In the genomic region with DNA sequence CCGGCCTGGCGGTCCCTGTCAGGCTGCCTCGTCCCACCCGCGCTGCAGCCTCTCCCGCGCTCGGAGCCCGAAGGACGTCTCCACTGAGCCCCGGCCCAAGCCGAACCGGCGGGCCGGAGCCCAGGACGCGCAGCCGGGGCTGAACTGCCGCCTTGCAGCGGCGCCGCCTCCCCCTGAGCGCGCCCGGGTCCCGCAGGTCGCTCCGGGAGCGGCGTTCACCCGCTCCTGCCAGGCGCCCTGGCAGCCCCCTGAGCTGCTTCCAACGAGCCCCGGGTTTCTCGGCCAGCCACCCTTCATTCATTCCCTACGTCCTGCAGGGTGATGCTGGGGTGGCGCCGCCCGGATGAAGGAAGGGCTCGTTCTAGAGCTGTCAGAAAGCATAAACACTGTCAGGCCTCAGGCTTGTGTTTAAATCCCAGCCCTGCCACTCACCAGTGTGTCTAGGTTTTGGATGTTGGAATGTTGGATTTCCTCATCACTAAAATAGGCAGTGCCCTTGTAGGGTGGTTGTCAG, we compare ENCODE assay signal across 8 mouse cellular contexts. TPM values are rescaled to one million over a fixed set of nuclear protein-coding genes. Genes with fewer than 3 reads are reported as not detected.
A peak's percentile ranks its signal among the peaks of the same experiment; 100 is the strongest.
DNase-seq lines count a peak whose midpoint lies in the region; ATAC-seq and TF ChIP-seq lines count a peak whose summit lies in the region.

No protein-coding gene starts in this region.

- no peak for TF ChIP-seq CTCF in Patski (IDR thresholded peaks at IDR 0.05)

- H3K9ac ChIP-seq in kidney, embryonic 16.5 days (replicated peaks; ENCODE audit: low read length), result peak overlapping the region; percentile 94
- peak overlapping the region; percentile 97 for H3K9ac ChIP-seq in forebrain, embryonic 13.5 days
- H3K9ac ChIP-seq in liver, embryonic 15.5 days, result peak overlapping the region; percentile 97
- H3K9ac ChIP-seq in stomach, embryonic 15.5 days, result peak overlapping the region; percentile 94

- in situ Hi-C loops in Patski (cut with MboI; ENCODE audit: low pct_unique_long_range_greater_than_20kb), result no loop called here

- H3K36me3 ChIP-seq in kidney, embryonic 16.5 days (ENCODE audit: insufficient read depth, low read length), result peaks cover 2% of the 10 kb centered on the region; the same call in 1 of the 2 replicates
- H3K36me3 ChIP-seq in forebrain, embryonic 13.5 days (ENCODE audit: poor library complexity, severe bottlenecking), result peaks cover 5% of the 10 kb centered on the region; the same call in 1 of the 2 replicates
- H3K36me3 ChIP-seq in liver, embryonic 15.5 days (replicated peaks), result no peaks in the 10 kb centered on the region; the same call in 1 of the 2 replicates
- no peaks in the 10 kb centered on the region for H3K36me3 ChIP-seq in stomach, embryonic 15.5 days

- CTCF ChIA-PET in Patski (lab: Charles Lee), result interaction anchor here (1.1 kb wide), 1 partner anchor 314 kb away, joined by 4 read pairs; no protein-coding TSS in a partner anchor

- DNase-seq in kidney, adult 11 months, result no peak
- DNase-seq in Patski (ENCODE audit: low read depth, low spot score), result no peak
- DNase-seq in cerebellum, adult 18-20 months, result no peak
- DNase-seq in cerebellum, adult 9-11 months, result no peak

- no peaks in the 10 kb centered on the region for H3K27me3 ChIP-seq in kidney, embryonic 16.5 days (ENCODE audit: insufficient read depth, low read length)
- H3K27me3 ChIP-seq in Patski, result no peaks in the 10 kb centered on the region
- no peaks in the 10 kb centered on the region for H3K27me3 ChIP-seq in forebrain, embryonic 13.5 days
- H3K27me3 ChIP-seq in liver, embryonic 15.5 days, result no peaks in the 10 kb centered on the region
- H3K27me3 ChIP-seq in stomach, embryonic 15.5 days (replicated peaks), result no peaks in the 10 kb centered on the region

- H3K4me1 ChIP-seq in kidney, embryonic 16.5 days (ENCODE audit: insufficient read depth, low read length), result peaks cover 12% of the 10 kb centered on the region
- H3K4me1 ChIP-seq in forebrain, embryonic 13.5 days, result peaks cover 15% of the 10 kb centered on the region
- H3K4me1 ChIP-seq in liver, embryonic 15.5 days (replicated peaks), result peaks cover 36% of the 10 kb centered on the region
- H3K4me1 ChIP-seq in stomach, embryonic 15.5 days, result peaks cover 7% of the 10 kb centered on the region

- peak; percentile 56 for ATAC-seq in kidney, embryonic 16.5 days (ENCODE audit: low FRiP score, low TSS enrichment)
- ATAC-seq in Patski, result peak; percentile 44
- ATAC-seq in forebrain, embryonic 13.5 days, result no peak
- no peak; the same call in 1 of the 2 replicates for ATAC-seq in liver, embryonic 15.5 days (ENCODE audit: insufficient read depth)
- peak; percentile 20; the same call in 1 of the 2 replicates for ATAC-seq in stomach, embryonic 15.5 days (ENCODE audit: insufficient read depth, low FRiP score, low read depth)

- peak overlapping the region; percentile 92 for H3K4me3 ChIP-seq in kidney, embryonic 16.5 days (ENCODE audit: low read length)
- peak overlapping the region; percentile 99 for H3K4me3 ChIP-seq in forebrain, embryonic 13.5 days
- H3K4me3 ChIP-seq in liver, embryonic 15.5 days (replicated peaks), result peak overlapping the region; percentile 90
- H3K4me3 ChIP-seq in stomach, embryonic 15.5 days (replicated peaks), result peak overlapping the region; percentile 98

- WGBS in kidney, embryonic 16.5 days, result 1% methylated on average over 40 of the region's 40 CpGs
- 0% methylated on average over 27 of the region's 40 CpGs for WGBS in forebrain, embryonic 13.5 days
- WGBS in liver, embryonic 15.5 days (ENCODE audit: insufficient replicate concordance), result under 1% methylated on average over 40 of the region's 40 CpGs
- under 1% methylated on average over 39 of the region's 40 CpGs for WGBS in stomach, embryonic 15.5 days

- POLR2A ChIA-PET in Patski (lab: Charles Lee), result no interaction called here

- no peaks in the 10 kb centered on the region for H3K9me3 ChIP-seq in kidney, embryonic 16.5 days (ENCODE audit: low read length)
- H3K9me3 ChIP-seq in forebrain, embryonic 13.5 days (replicated peaks), result no peaks in the 10 kb centered on the region
- H3K9me3 ChIP-seq in liver, embryonic 15.5 days (replicated peaks), result no peaks in the 10 kb centered on the region
- no peaks in the 10 kb centered on the region for H3K9me3 ChIP-seq in stomach, embryonic 15.5 days

- peak overlapping the region; percentile 65 for H3K4me2 ChIP-seq in kidney, embryonic 16.5 days (replicated peaks; ENCODE audit: low read depth, low read length)
- peak overlapping the region; percentile 83 for H3K4me2 ChIP-seq in forebrain, embryonic 13.5 days
- H3K4me2 ChIP-seq in liver, embryonic 15.5 days, result peak overlapping the region; percentile 95
- H3K4me2 ChIP-seq in stomach, embryonic 15.5 days, result peak overlapping the region; percentile 55

- H3K27ac ChIP-seq in kidney, embryonic 16.5 days (ENCODE audit: low read length), result peak overlapping the region; percentile 48
- H3K27ac ChIP-seq in forebrain, embryonic 13.5 days, result peak overlapping the region; percentile 75
- H3K27ac ChIP-seq in liver, embryonic 15.5 days (replicated peaks), result peak overlapping the region; percentile 87
- H3K27ac ChIP-seq in stomach, embryonic 15.5 days, result peak overlapping the region; percentile 86

RNA-seq across cellular contexts. Expression of a gene that starts 0.6 kb away (rescaled TPM):
- 68.0 and 68.8 TPM in 2 replicates for polyA plus RNA-seq in kidney, embryonic 16.5 days (2015; fragmentation: Nextera tagmentation; extraction: Ambion mirVana)
- 57.2 TPM for polyA plus RNA-seq in Patski (2021)
- 113 TPM in 2 replicates for polyA plus RNA-seq in forebrain, embryonic 13.5 days (2015; fragmentation: Nextera tagmentation; extraction: Ambion mirVana)
- 20.1 and 23.7 TPM in 2 replicates for polyA plus RNA-seq in liver, embryonic 15.5 days (2015; fragmentation: Nextera tagmentation; extraction: Ambion mirVana)
- 62.0 and 62.9 TPM in 2 replicates for polyA plus RNA-seq in stomach, embryonic 15.5 days (2015; fragmentation: Nextera tagmentation; extraction: Ambion mirVana)

RNA-seq across cellular contexts. Expression of a gene that starts 16.8 kb away (rescaled TPM):
- 56.0 and 59.8 TPM in 2 replicates for polyA plus RNA-seq in kidney, embryonic 16.5 days (2015; fragmentation: Nextera tagmentation; extraction: Ambion mirVana)
- polyA plus RNA-seq in Patski (2021), result 36.9 TPM
- polyA plus RNA-seq in forebrain, embryonic 13.5 days (2015; fragmentation: Nextera tagmentation; extraction: Ambion mirVana), result 32.0 and 36.7 TPM in 2 replicates
- 16.5 and 19.2 TPM in 2 replicates for polyA plus RNA-seq in liver, embryonic 15.5 days (2015; fragmentation: Nextera tagmentation; extraction: Ambion mirVana)
- 52.7 and 55.1 TPM in 2 replicates for polyA plus RNA-seq in stomach, embryonic 15.5 days (2015; fragmentation: Nextera tagmentation; extraction: Ambion mirVana)

RNA-seq across cellular contexts. Expression of a gene that starts 24.9 kb away (rescaled TPM):
- polyA plus RNA-seq in kidney, embryonic 16.5 days (2015; fragmentation: Nextera tagmentation; extraction: Ambion mirVana), result 35.0 and 35.6 TPM in 2 replicates
- polyA plus RNA-seq in Patski (2021), result 31.1 TPM
- polyA plus RNA-seq in forebrain, embryonic 13.5 days (2015; fragmentation: Nextera tagmentation; extraction: Ambion mirVana), result 34.5 and 35.5 TPM in 2 replicates
- polyA plus RNA-seq in liver, embryonic 15.5 days (2015; fragmentation: Nextera tagmentation; extraction: Ambion mirVana), result 17.9 and 19.8 TPM in 2 replicates
- 36.8 and 39.4 TPM in 2 replicates for polyA plus RNA-seq in stomach, embryonic 15.5 days (2015; fragmentation: Nextera tagmentation; extraction: Ambion mirVana)

RNA-seq across cellular contexts. Expression of a gene that starts 25.0 kb away (rescaled TPM):
- polyA plus RNA-seq in kidney, embryonic 16.5 days (2015; fragmentation: Nextera tagmentation; extraction: Ambion mirVana), result 82.5 and 87.3 TPM in 2 replicates
- 60.4 TPM for polyA plus RNA-seq in Patski (2021)
- 91.3 and 99.6 TPM in 2 replicates for polyA plus RNA-seq in forebrain, embryonic 13.5 days (2015; fragmentation: Nextera tagmentation; extraction: Ambion mirVana)
- 33.9 and 37.4 TPM in 2 replicates for polyA plus RNA-seq in liver, embryonic 15.5 days (2015; fragmentation: Nextera tagmentation; extraction: Ambion mirVana)
- 73.0 and 82.9 TPM in 2 replicates for polyA plus RNA-seq in stomach, embryonic 15.5 days (2015; fragmentation: Nextera tagmentation; extraction: Ambion mirVana)

RNA-seq across cellular contexts. Expression of a gene that starts 33.8 kb away (rescaled TPM):
- polyA plus RNA-seq in kidney, embryonic 16.5 days (2015; fragmentation: Nextera tagmentation; extraction: Ambion mirVana), result 25.3 and 27.7 TPM in 2 replicates
- polyA plus RNA-seq in Patski (2021), result 0.42 TPM
- polyA plus RNA-seq in forebrain, embryonic 13.5 days (2015; fragmentation: Nextera tagmentation; extraction: Ambion mirVana), result not detected in 2 replicates
- polyA plus RNA-seq in liver, embryonic 15.5 days (2015; fragmentation: Nextera tagmentation; extraction: Ambion mirVana), result 4.1 and 5.2 TPM in 2 replicates
- polyA plus RNA-seq in stomach, embryonic 15.5 days (2015; fragmentation: Nextera tagmentation; extraction: Ambion mirVana), result 86.6 and 115 TPM in 2 replicates

Comparison
In these comparisons a context has a peak if more than half of its experiments do, and no peak if none do; other contexts are left out.
1. ATAC-seq: peak in kidney, embryonic 16.5 days (single experiment), Patski (single experiment) and stomach, embryonic 15.5 days (single experiment); none in forebrain, embryonic 13.5 days (single experiment) and liver, embryonic 15.5 days (single experiment).
2. Peak in every context shown above with its lines, with median percentiles within 50 percentile points of each other: H3K27ac ChIP-seq, H3K4me2 ChIP-seq, H3K4me3 ChIP-seq and H3K9ac ChIP-seq.